Mouse (Mus musculus) ES-Bruce4 (cell line): ENCODE measurements at regions not wholly inside any gene's neighbourhood (a gene's known extent, or its start where the extent isn't known, plus 50 kb on each side); places are given as distances from the start of the nearest gene placed in this dataset.

ENCODE experiments used
- CTCF ChIP-seq: IDR thresholded peaks from one replicate; pipeline ENCODE4 v1.8.1; 2011; ENCODE audit warnings: low read depth, low read length
- EP300 ChIP-seq: IDR thresholded peaks from 2 replicates; pipeline ENCODE4 v1.6.1; 2011; ENCODE audit warnings: low read depth, low read length; ENCODE audit not compliant: insufficient read depth
- POLR2A ChIP-seq: IDR thresholded peaks from one replicate; pipeline ENCODE4 v1.8.1; 2011; ENCODE audit warnings: low read length; ENCODE audit not compliant: insufficient read depth

- no peak for TF ChIP-seq POLR2A
- no peak for TF ChIP-seq EP300
- TF ChIP-seq CTCF = no peak
These were observed 241.3 kb upstream of the Veph1 start for GRCm38 (mm10) chr3:66537913-66538312.
